Mouse (Mus musculus): ENCODE data around the gene Ranbp10.

Ranbp10 gene

DNA sequence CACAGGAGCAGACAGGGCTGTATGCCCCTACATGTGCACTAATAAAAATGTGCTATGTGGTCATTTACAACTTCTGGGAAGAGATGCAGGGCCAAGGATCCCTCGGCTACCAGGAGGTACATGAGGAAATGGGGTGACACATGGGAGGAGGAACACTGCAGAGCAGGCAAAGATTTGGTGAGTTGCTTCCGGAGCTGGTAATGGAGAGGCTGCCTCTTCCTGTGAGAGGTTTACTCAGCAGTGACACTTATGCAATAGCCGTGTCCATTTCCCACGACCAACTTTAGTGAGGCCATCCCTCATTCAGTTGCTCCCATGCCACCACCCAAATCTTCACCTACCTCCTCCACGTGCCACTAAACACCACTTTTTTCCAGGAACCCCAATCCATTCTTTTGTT lies 46.9 kb downstream of the Ranbp10 start:
- DNase-seq: no peak

DNA sequence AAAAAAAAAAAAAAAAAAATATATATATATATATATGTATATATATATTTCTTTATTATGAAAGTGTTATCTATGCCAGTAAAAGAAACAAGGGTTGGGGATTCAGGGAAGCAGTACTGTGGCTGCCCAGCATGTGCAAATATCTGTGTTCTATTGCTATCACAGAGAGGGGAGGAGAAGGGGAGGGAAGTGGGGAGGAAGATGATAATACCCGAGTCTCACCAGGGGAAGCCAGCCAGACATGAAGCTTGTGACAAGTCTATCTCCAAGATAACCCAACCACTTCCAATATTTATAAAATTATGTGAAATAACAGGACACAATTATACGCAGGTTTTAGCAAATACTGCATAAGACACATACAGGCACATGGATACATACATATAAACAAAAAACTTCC lies 49.3 kb downstream of the Ranbp10 start:
- no peak for DNase-seq

DNA sequence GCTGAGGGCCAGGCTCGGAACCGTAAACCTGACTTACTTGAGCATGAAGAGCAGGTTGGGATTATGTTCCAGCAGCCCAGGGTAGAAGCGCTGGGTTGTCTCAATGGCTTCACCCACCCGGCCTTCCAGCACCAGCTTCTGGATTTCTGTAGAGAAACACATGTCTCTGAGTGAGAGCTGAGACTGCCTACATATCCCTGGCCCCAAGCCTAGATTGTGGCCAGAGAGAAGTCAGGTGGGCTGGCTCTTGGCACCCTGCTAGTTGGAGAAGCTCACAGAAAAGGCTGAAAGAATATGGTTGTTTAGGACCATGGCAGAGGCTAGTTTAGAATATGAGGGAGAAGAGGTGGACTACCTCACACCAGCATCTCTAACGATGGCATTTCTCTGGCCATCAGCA lies 52.7 kb downstream of the Ranbp10 start:
- DNase-seq: no peak

DNA sequence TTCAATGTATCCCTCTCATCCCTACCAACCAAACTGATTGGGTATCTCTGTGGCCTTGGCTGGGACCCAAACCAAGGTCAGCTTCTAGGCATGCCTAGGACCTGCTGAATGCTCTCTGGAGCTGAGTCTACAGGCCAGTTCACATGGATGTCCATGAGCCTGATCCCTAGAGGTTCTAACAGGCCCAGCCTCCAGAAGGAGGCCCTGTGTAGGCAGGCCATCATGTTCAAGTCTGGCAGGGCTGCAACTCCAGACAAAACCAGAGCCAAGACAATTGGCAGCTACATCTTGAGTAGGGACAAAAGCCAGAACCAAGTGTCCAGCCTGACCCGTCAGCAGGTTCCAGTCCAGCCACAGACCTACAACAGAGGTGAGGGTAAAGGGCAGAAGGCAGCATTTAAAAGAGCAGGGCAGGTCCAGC lies 53.7 kb downstream of the Ranbp10 start:
- no peak for DNase-seq

DNA sequence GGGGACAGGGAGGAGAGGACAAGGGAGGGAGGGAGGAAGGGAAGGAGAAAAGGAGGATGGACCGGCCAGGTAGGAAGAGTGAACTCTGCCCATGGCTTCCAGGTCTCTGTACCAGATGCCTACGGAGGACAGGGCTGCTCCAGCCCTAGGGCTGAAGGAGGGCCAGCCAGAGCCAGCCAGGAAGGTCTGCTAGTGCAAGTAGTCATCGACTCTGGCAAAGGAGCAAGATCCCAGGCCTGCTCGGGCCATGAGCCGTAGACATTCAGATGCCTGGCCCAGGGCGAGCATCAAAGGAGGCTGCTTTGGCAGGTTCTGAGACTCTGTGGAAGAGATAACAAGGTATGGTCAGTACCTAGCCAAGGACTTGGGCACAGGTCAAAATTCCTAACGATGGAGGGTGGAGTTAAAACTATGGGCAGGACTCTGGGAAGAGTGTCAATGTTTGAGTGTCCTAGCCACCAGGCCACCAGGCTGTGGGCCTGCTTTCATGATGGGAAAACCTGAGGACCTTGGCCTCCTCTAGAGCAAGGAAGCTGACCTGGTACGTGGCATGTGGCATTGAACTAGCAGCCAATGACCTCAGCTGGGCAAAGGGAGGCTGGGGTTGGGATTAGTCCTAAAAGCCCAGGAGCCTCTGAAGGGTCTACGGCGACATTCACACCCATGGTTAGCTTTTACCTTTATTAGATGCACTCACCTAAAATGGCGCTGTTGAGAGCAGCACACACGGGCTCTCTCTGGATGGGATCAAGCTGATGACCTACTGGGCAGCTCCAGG lies 55.6 kb downstream of the Ranbp10 start:
- no peak for DNase-seq

DNA sequence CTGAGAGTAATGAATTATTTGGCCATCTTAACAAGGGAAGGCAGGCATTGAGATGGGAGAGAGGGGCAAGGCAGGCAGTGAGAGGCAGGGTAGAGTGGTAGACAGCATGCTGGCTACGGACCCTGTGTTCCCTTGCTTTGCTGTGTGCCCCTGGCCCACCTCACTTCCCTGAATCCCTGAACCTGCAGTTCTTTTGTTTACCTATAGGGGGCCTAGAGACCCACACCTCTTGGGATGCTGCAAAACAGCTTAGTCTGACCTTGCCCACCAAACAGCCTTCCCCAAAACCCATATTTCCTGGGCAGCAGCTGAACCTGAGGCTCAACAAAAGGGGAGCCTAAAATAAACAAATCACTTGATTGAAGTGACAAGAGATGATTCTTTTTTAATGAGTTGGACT lies 56.5 kb downstream of the Ranbp10 start:
- peak; percentile 59 for DNase-seq

DNA sequence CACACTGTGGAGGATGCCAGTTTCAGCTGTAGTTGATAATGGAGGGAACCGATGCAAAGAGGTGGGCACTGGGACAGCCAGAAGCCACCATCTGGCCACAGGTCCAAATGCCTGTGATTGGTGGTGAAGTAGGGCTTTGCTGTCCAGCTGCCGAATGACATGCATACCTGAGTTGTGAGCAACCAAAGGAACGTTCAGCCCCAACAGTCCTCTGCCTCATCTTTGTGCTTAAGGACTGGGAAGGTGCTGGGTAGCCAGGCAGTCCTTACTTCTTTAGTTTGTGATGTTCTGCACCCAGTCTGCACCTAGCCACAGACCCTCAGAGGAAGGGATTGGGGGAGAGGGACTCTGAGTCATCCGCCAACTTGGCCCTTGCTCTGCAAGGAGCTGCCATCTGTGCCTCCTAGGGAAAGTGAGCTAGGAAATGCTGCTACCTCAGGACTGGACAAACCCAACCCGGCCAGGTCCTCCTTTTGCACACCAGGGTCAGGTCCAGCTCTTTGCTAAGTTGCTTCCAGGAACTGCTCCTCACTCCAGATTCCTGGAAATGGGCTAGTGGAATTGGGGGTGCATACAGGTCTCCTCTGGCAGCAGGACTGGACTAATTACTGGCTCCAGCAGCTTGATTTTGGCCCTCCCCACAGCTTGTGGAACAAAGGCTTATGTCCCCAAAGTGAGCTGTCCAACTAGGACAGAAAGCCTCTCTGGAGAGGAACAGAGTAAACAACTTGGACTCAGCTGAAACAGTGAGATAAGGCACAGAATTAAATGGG lies 58.5 kb downstream of the Ranbp10 start:
- DNase-seq: no peak

DNA sequence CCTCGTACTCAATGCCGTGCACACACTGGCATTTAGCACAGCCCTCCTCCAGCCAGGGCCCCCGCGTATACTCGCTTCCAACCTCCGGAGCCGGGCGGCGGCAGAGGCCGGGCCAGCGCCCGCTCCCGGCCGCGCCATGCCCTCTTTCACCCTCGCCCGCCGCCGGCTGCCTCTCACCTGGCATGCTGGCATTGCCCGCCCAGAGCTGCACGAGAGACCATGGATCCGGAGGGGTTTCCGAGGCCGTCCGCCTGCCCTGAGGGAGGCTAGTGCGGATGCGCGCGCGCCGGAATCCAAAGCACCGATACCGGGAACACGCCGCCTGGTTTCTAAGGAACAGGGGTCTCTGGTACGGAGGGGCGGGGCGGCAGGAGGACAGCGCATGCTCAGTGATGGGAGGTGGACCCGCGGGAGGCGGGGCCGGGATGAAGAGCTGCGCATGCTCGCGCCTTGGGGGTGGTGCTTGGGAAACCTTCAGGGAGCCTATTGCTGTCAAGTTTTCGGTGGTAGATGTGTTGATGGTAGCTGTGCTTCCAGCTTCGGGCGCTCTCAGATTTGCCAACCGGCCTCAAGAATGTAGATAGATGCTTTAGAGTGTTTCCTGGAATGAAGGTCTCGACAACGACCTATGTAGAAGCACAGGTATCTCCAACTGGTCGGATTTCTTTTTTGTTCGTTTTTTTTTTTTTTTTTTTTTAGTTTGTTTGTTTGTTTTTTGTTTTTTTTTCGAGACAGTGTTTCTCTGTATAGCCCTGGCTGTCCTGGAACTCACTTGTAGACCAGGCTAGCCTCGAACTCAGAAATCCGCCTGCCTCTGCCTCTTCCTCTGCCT lies 68.7 kb downstream of the Ranbp10 start, which contains the start of gene Gfod2:
Gene Gfod2, minus strand, starts transcription at position 388 of the 832 bp plus-strand sequence.
- peak; percentile 97 for DNase-seq

DNA sequence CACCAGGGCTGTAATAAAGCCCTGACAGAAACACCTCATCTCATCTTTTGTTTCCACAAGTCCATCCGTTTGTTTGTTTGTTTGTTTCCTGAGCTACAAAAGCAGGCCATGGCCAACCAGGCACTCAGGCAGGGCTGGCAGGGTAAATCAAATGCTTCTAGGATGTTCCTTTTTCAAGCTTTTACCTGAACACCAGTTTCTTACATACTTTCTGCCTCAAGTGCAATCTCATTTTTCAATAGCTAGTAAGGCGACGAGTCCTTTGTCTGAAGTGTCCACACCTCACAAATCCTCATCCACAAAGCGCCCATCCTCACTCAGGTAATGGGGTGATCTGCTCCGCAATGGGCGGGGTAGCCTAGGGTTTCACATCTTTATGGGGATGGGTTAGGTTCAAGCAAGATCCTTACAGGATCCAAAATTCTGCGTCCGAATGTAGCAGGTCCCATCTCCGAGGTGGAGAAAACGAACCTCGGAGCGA lies 69.3 kb downstream of the Ranbp10 start:
- DNase-seq: no peak

DNA sequence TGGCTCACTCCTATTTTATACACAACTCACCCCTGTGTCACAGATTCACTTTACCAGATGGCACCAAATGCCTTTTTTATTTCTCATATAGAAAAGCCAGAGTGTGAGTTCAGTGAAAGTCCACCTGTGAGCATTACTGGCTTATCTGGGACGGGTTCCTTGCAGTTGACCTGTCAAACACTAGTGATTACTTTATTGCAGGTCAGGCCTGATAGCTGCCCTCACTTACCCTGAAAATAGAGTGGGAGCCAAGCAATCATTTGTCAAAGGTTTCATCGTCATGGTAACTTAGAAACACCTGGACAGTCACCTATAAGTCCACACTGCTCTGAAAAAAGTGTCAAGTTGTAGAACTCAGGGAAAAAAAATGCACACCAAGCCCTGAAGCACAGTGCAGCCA lies 72.5 kb downstream of the Ranbp10 start:
- no peak for DNase-seq

DNA sequence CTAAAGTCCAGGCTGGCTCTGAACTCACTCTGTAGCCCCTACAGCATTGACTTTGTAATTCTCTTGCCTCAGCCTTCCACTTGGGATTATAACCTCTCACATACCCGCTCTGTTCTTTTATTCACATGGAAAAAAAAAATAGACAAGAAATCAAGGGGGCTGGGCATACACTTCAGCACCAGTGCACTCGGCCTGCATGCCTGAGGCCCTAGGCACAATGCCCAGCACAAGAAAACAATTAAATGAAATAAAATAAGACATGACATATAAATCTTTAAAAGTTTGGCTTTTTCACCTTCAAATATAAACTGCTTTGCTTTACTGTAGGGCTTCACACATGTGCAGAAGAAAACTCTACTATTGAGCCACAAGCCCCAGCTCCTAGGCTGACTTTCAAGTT lies 73.2 kb downstream of the Ranbp10 start:
- no peak for DNase-seq

DNA sequence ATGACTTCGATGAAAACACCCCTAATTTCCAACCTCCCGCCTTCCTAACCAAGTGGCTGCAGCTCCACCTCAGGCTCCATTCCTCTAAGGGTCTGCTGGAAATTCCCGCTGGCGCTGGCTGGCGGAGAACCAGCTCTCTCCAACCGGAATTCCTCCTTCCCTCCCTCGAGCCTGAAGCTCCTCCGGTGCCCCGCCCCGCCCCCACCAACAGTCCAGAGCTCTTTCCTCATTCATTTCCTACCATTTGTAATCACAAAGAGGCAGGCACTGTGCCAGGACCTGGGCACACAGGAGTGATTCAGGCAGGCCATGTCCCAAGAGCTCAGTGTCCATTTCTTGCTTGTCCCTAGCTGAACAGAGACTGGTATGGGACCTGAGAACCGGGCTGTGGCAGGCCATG lies 76.5 kb downstream of the Ranbp10 start:
- DNase-seq: peak; percentile 60

DNA sequence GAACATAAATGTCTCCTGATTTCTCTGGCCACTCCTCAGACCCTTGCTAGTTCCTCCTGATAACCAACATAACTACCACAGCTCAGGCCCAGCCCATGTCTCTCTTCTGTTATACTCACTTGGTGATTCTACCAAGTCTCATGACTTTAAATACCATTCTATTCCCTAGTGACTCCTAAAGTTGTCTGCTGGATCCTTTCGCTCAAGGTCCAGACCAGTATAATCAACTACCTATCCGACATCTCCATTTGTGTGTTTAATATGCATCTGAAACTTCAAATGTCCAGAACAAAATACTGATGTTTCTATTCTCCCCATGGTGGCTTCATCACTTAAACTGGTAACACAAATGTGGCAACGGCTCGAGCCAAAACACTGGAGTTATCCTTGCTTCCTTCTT lies 83.8 kb downstream of the Ranbp10 start:
- DNase-seq: no peak

DNA sequence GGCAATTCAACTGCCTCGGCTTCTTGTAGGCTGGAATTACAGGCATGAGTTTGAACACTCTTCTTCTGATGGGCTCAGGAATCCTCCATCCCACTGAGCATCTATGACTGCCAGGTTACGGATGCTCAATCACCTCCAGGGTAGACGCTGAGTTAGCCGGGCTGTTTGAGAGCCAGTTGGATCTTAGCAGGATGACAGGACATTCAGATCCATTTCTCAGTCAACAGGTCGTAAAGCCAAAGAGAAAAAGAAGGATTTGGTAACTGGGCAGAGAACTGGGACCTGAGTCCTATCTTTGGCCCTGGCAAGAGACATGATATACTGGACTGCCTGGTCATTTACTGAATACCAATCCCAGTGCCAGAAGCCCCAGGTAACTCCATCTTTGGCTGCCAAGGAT lies 87.9 kb downstream of the Ranbp10 start:
- no peak for DNase-seq

DNA sequence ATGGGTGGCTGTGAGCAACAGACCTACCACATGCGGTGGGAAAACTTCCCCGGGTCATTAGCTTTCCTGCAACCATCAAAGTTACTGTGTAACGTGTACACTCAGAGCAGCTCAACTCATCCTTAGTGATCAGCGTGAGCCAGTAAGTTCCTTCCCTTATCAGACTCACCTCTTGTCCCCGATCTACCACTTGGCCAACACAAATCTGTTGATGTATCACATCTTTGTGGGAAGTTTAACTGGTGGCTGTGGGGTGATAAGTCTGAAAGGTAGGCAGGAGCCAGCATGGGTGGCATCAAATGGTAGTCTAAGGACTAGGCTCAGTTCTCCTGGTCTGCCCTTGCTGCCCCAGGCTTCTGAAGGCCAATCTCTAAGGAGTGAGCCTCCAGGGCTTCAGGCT lies 95.0 kb downstream of the Ranbp10 start:
- no peak for DNase-seq

DNA sequence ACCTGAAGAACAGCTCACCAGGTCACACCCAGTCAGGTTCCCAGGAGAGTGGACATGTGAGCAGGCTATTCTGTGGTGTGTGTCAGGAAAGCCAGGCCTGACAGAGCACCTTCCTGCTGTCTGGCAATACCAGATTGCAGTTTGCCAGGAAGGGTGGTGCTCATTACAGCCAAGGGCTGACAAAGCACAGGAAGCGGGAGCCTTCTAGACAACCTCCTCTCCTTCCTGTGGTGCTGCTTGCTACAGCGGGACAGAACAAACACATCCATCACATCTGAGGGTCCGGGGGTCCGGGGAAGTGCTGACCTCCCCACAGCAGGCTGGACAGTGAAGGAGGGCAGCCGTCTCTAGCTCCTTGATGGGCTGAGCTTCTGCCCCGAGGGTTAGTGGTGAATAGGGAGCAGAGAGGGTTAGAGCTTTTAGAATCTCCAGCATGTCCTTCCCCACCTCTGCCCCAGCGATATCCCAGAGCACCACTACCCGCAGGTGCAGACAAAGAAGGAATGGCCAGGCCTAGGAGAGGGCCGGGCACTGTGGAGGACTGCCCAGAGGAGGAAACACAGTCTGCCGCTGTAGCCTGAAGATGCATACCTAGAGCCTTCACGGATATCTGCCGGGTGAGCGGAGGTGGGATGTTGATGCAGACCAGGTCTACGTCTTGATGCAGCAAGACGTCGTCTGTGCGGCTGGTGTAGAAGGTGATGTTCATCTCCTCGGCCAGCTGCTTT lies 99.6 kb downstream of the Ranbp10 start:
- DNase-seq: peak; percentile 15

DNA sequence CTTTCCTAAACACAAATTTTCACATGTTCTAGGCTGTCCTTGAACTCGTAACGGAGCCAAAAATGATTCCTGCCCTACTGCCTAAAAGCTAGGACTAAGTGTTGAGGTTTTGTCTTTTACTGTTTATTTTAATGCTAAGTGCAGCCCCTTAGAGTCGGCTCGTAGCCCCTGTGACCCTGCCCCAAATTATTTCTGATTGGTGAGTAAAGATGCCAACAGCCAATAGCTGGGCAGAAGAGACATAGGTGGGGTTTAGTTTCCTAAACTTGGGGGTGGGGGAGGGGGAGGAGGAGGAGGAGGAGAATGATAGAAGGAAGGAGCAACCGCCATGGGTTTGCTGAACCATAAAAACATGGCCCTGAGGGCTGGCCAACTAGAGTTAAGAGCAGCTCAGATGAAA lies 101.4 kb downstream of the Ranbp10 start:
- no peak for DNase-seq

DNA sequence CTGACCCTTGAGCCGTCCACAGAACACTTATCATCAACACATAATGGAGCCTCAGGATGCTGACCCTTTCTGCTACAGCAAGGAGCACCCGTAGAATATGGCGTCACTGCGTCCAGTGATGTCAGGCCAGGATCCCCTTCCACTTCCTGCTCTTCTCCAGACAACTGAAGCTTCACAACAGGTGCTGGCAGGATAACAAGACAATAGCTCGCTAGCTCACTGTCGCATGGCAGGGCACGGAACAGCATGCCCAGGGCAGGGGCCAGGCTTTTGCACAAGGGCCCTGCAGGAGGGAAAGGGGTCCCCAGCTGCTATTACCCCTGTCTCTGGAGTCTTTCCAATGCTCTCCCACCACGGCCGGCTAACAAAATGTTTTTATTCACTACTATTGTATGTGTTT lies 104.3 kb downstream of the Ranbp10 start:
- DNase-seq: no peak

DNA sequence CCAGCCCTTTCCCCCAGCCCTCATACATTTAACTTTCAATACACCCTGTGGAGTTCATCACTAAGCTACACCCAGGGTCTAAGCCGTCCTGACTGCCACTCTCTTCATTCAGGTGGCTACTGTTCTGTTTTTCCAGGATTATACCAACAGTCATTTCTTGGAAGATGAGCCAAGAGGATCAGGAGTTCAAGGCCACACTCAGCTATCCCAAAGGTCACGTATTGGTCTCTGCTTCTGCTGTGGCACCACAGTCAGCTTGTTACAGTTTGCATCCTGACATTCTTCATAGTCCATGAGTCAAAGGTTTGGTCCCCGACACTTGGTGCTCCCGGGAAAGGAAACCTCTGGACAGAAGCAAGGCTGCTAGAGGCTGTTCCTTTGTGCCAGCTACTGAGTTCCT lies 107.5 kb downstream of the Ranbp10 start:
- DNase-seq: no peak
